Mouse (Mus musculus): ENCODE data around the gene Apol8.
A peak's percentile ranks its signal among the peaks of the same experiment; 100 is the strongest.

Apol8 gene

GRCm38 (mm10) chr15:77756848-77757247, at the start of gene Apol8:
Gene Apol8, minus strand, starts transcription at chr15:77757003.
- DNase-seq (ENCODE audit: low spot score), result peak; percentile 40

- no peak for DNase-seq (ENCODE audit: low spot score)
Measured at GRCm38 (mm10) chr15:77805657-77806056, 48.9 kb upstream of the Apol8 start.

- no peak for DNase-seq (ENCODE audit: low spot score)
Measured at GRCm38 (mm10) chr15:77804949-77805348, 48.1 kb upstream of the Apol8 start.

- no peak for DNase-seq (ENCODE audit: low spot score)
Measured at GRCm38 (mm10) chr15:77804460-77804859, 47.7 kb upstream of the Apol8 start.

GRCm38 (mm10) chr15:77803747-77804146, 46.9 kb upstream of the Apol8 start:
- DNase-seq (ENCODE audit: low spot score), result no peak

- DNase-seq (ENCODE audit: low spot score), result no peak
Measured at GRCm38 (mm10) chr15:77802992-77803391, 46.2 kb upstream of the Apol8 start.

- DNase-seq (ENCODE audit: low spot score), result no peak
Measured at GRCm38 (mm10) chr15:77801188-77801587, 44.4 kb upstream of the Apol8 start.

GRCm38 (mm10) chr15:77800511-77800910, 43.7 kb upstream of the Apol8 start:
- DNase-seq (ENCODE audit: low spot score), result no peak

GRCm38 (mm10) chr15:77799491-77800474, 43.0 kb upstream of the Apol8 start:
- no peak for DNase-seq (ENCODE audit: low spot score)

- DNase-seq (ENCODE audit: low spot score), result no peak
Measured at GRCm38 (mm10) chr15:77798664-77799490, 42.1 kb upstream of the Apol8 start.

- DNase-seq (ENCODE audit: low spot score), result no peak
Measured at GRCm38 (mm10) chr15:77797609-77798411, 41.0 kb upstream of the Apol8 start.

GRCm38 (mm10) chr15:77796409-77797035, 39.7 kb upstream of the Apol8 start:
- no peak for DNase-seq (ENCODE audit: low spot score)

- no peak for DNase-seq (ENCODE audit: low spot score)
Measured at GRCm38 (mm10) chr15:77794908-77795356, 38.1 kb upstream of the Apol8 start.

GRCm38 (mm10) chr15:77794138-77794907, 37.5 kb upstream of the Apol8 start:
- no peak for DNase-seq (ENCODE audit: low spot score)

- no peak for DNase-seq (ENCODE audit: low spot score)
Measured at GRCm38 (mm10) chr15:77793554-77793953, 36.8 kb upstream of the Apol8 start.

- no peak for DNase-seq (ENCODE audit: low spot score)
Measured at GRCm38 (mm10) chr15:77793094-77793493, 36.3 kb upstream of the Apol8 start.

- DNase-seq (ENCODE audit: low spot score), result no peak
Measured at GRCm38 (mm10) chr15:77792056-77792455, 35.3 kb upstream of the Apol8 start.

- no peak for DNase-seq (ENCODE audit: low spot score)
Measured at GRCm38 (mm10) chr15:77790656-77791405, 34.0 kb upstream of the Apol8 start.

GRCm38 (mm10) chr15:77789186-77789585, 32.4 kb upstream of the Apol8 start:
- no peak for DNase-seq (ENCODE audit: low spot score)

- DNase-seq (ENCODE audit: low spot score), result no peak
Measured at GRCm38 (mm10) chr15:77788356-77788755, 31.6 kb upstream of the Apol8 start.

All from ovary, postnatal 14 days (tissue).